Mouse (Mus musculus) brain, embryonic 14.5 days (tissue): ENCODE measurements at regions not wholly inside any gene's neighbourhood (a gene's known extent, or its start where the extent isn't known, plus 50 kb on each side); places are given as distances from the start of the nearest gene placed in this dataset.

Source experiments
- CTCF ChIP-seq: fragments of 200-500 bp; IDR thresholded peaks from 2 replicates; pipeline ENCODE4 v1.5.1; 2012; ENCODE audit warnings: inconsistent platforms, mild to moderate bottlenecking, moderate library complexity, borderline replicate concordance; ENCODE audit not compliant: insufficient read depth, insufficient read length; ENCODE audit errors: extremely low read depth
- POLR2A ChIP-seq: fragments of 200-500 bp; IDR thresholded peaks from 2 replicates; pipeline ENCODE4 v1.6.1; 2012; ENCODE audit warnings: mild to moderate bottlenecking, inconsistent platforms, borderline replicate concordance; ENCODE audit not compliant: poor library complexity, insufficient read depth, insufficient read length, severe bottlenecking; ENCODE audit errors: extremely low read depth

- no peak for TF ChIP-seq POLR2A
- TF ChIP-seq CTCF = no peak
These were observed 52.9 kb upstream of the Chd1 start for GRCm38 (mm10) chr17:15651869-15652268.
